Mouse (Mus musculus): Measurements from ENCODE around the gene Tmem255b. TPM values are rescaled to one million over a fixed set of nuclear protein-coding genes. Genes with fewer than 3 reads are reported as not detected.

The Tmem255b gene
- polyA plus RNA-seq, 1 experiment from 2014 or later: 2.6 TPM

- H3K9ac ChIP-seq (replicated peaks; ENCODE audit: low read depth, low read length): no peak overlapping the region
- H3K9me3 ChIP-seq (ENCODE audit: control insufficient read depth, low read depth, low read length): no peaks in the 10 kb centered on the region
- 0 out of 2 replicates have a peak, but pooled peaks cover 6% of the 10 kb centered on the region for H3K27me3 ChIP-seq (ENCODE audit: control insufficient read depth, insufficient read depth, low read length)
- peaks cover 3% of the 10 kb centered on the region; the same call in 1 of the 2 replicates for H3K36me3 ChIP-seq (ENCODE audit: control insufficient read depth, insufficient read depth, low read length)
- no peak overlapping the region for H3K4me2 ChIP-seq (replicated peaks; ENCODE audit: low read depth, low read length)
- peaks cover 18% of the 10 kb centered on the region; the same call in 1 of the 2 replicates for H3K4me1 ChIP-seq (ENCODE audit: control insufficient read depth, insufficient read depth, low read length)
- no peak overlapping the region for H3K27ac ChIP-seq (ENCODE audit: low read length)
- H3K4me3 ChIP-seq (ENCODE audit: low read depth, low read length): no peak overlapping the region
- WGBS: 72% methylated on average over 3 of the region's 3 CpGs
- ATAC-seq (ENCODE audit: insufficient number of reproducible peaks, insufficient read depth, low FRiP score, low read depth): no peak
These were observed 54.4 kb downstream of the Tmem255b start for GRCm38 (mm10) chr8:13489351-13489750.

DNA sequence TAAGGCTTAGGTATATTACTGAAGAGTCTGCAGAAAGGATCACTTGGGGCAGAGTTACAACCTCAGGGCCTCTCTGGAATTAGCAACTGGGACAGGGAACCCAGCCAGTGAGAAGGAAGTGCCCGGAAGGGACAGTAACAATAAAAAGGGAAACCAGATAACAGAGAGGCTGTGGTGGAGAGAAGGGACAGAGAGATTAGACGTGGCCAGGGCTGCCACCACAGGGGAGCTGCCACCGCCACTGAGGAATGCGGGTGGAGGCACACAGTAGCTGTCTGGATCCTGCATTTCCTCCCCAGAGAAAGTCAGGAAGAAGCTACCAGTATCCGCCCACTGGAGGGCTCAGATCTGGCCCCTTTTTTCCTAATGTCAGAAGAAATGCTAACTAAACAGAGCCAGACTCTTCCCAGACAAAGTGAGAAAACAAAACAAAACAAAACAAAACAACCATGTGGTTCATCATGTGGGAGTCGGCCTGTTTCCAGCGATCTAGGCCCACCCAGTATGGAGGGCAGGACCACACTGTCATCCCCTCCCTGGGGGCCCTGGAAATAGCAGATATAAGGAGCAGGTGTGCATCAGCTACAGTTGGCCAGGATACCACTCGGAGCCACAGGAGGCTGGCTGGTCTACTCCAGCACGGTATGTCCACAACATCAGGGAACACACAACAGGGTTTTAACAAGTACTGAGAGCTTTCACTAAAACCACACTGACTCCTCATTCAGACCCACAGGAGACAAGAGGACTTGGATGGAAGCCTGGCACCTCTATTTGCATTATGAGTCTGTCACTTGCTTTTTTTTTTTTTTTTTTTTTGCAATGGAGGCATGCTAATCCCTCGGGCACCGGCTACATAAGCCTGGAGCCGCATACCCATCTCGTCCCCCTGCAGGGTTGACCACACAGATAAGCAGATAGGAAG lies 55.3 kb downstream of the Tmem255b start:
- Histone ChIP-seq H3K36me3 (ENCODE audit: control insufficient read depth, insufficient read depth, low read length) (peaks cover 3% of the 10 kb centered on the region; the same call in 1 of the 2 replicates), H3K9me3 (ENCODE audit: control insufficient read depth, low read depth, low read length) (no peaks in the 10 kb centered on the region), H3K27ac (ENCODE audit: low read length) (no peak overlapping the region), H3K4me2 (replicated peaks; ENCODE audit: low read depth, low read length) (no peak overlapping the region), H3K9ac (replicated peaks; ENCODE audit: low read depth, low read length) (no peak overlapping the region), H3K27me3 (ENCODE audit: control insufficient read depth, insufficient read depth, low read length) (peaks cover 6% of the 10 kb centered on the region; the same call in 1 of the 2 replicates), H3K4me3 (ENCODE audit: low read depth, low read length) (no peak overlapping the region), H3K4me1 (ENCODE audit: control insufficient read depth, insufficient read depth, low read length) (peaks cover 18% of the 10 kb centered on the region; the same call in 1 of the 2 replicates)
- no peak for ATAC-seq (ENCODE audit: insufficient number of reproducible peaks, insufficient read depth, low FRiP score, low read depth)
- WGBS: 42% methylated on average over 13 of the region's 13 CpGs

DNA sequence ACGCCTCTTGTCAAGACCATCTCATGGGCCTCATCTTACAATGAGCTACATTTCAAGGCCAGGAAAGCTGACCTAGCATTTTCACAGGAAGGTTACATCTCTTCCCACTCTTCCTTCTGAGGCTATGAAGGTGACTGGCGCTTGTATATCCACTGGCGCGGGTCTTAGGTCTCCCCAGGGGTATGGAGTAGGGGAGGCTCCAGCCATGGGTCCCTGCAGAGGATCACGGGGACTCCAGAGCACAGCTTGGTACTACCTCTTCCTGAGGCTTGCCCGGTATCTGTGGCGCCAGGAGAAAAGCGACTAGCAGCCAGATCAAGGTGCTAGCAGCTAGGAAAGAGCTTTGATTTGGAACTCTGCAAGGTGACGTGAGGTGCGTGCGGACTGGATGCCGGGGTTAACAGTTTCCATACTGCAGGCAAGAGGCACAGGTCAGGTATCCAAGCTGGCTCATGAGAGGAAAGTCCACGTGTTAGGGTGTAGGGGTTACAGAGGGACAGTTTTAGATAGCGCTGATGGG lies 56.6 kb downstream of the Tmem255b start:
- no peak for ATAC-seq (ENCODE audit: insufficient number of reproducible peaks, insufficient read depth, low FRiP score, low read depth)
- Histone ChIP-seq H3K4me3 (ENCODE audit: low read depth, low read length) (no peak overlapping the region), H3K27me3 (ENCODE audit: control insufficient read depth, insufficient read depth, low read length) (peaks cover 6% of the 10 kb centered on the region; the same call in 1 of the 2 replicates), H3K9ac (replicated peaks; ENCODE audit: low read depth, low read length) (no peak overlapping the region), H3K4me2 (replicated peaks; ENCODE audit: low read depth, low read length) (no peak overlapping the region), H3K4me1 (ENCODE audit: control insufficient read depth, insufficient read depth, low read length) (peaks cover 18% of the 10 kb centered on the region; the same call in 1 of the 2 replicates), H3K36me3 (ENCODE audit: control insufficient read depth, insufficient read depth, low read length) (peaks cover 3% of the 10 kb centered on the region; the same call in 1 of the 2 replicates), H3K27ac (ENCODE audit: low read length) (no peak overlapping the region; the same call in 1 of the 2 replicates), H3K9me3 (ENCODE audit: control insufficient read depth, low read depth, low read length) (no peaks in the 10 kb centered on the region)
- WGBS: 84% methylated on average over 14 of the region's 14 CpGs

DNA sequence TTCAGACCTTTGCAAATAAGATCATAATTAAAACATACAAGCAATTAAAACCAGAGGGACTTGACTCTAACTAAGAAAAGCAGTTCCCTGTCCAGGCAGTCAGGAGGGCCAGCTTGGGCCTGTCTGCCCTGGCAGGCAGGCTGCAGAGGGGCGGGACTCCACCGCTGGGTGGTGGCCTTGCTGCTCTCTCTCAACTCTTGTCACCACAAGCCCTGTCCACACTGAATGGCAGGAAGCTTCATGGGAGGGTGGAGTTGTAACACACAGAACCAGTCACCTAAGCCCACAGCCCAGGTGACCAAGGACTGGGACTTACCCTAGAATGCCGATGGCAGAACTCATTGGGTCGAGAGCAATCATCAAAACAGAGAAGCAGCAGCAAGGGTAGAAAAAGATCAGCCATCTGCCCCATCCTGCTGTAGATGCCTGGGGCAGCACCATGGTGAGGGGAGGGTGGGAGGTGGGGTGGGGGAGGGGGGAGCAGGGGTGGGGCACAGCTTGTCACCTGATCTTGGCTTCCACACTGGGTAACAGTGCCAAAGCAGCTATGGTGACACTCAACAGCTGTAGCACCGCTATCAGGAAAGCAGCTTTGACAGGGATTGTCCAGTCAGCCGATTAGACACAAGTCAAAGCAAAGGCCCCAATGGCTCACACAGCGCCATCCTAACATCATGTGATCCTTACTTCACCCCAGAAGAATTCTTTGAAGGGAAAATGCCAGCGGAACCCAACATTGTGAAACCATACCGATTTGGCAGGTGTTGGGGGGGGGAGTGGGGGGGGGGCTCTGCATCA lies 57.4 kb downstream of the Tmem255b start:
- no peak overlapping the region; the same call in 1 of the 2 replicates for H3K27ac ChIP-seq (ENCODE audit: low read length)
- peaks cover 18% of the 10 kb centered on the region; the same call in 1 of the 2 replicates for H3K4me1 ChIP-seq (ENCODE audit: control insufficient read depth, insufficient read depth, low read length)
- peaks cover 6% of the 10 kb centered on the region; the same call in 1 of the 2 replicates for H3K27me3 ChIP-seq (ENCODE audit: control insufficient read depth, insufficient read depth, low read length)
- H3K9me3 ChIP-seq (ENCODE audit: control insufficient read depth, low read depth, low read length): no peaks in the 10 kb centered on the region
- ATAC-seq (ENCODE audit: insufficient number of reproducible peaks, insufficient read depth, low FRiP score, low read depth): peak; percentile 68; the same call in 1 of the 2 replicates
- H3K36me3 ChIP-seq (ENCODE audit: control insufficient read depth, insufficient read depth, low read length): peaks cover 3% of the 10 kb centered on the region; the same call in 1 of the 2 replicates
- 51% methylated on average over 9 of the region's 9 CpGs for WGBS
- peak overlapping the region; percentile 68 for H3K4me3 ChIP-seq (ENCODE audit: low read depth, low read length)
- H3K4me2 ChIP-seq (replicated peaks; ENCODE audit: low read depth, low read length): peak overlapping the region; percentile 84
- H3K9ac ChIP-seq (replicated peaks; ENCODE audit: low read depth, low read length): no peak overlapping the region

DNA sequence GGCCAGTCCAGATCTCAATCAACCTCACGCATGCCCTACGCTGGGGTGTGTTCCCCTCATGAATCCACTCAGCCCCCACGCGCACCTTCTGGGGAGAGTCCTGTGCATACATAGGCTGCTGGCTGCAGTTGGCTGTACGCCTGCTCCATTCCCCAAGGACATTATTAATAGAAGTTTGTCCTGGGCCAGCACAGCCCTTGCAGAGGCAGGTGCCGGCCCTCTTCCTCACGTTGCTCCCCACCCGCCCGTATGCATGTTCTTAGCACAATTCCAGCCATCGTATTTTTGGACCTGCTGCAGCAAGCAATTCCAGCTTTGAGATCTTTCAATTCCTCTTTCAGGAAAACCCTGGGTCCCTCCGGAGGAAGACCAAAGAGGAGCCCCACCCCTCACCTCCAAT lies 58.0 kb downstream of the Tmem255b start:
- H3K4me1 ChIP-seq (ENCODE audit: control insufficient read depth, insufficient read depth, low read length): peaks cover 18% of the 10 kb centered on the region; the same call in 1 of the 2 replicates
- H3K27me3 ChIP-seq (ENCODE audit: control insufficient read depth, insufficient read depth, low read length): peaks cover 6% of the 10 kb centered on the region; the same call in 1 of the 2 replicates
- H3K9ac ChIP-seq (replicated peaks; ENCODE audit: low read depth, low read length): no peak overlapping the region

DNA sequence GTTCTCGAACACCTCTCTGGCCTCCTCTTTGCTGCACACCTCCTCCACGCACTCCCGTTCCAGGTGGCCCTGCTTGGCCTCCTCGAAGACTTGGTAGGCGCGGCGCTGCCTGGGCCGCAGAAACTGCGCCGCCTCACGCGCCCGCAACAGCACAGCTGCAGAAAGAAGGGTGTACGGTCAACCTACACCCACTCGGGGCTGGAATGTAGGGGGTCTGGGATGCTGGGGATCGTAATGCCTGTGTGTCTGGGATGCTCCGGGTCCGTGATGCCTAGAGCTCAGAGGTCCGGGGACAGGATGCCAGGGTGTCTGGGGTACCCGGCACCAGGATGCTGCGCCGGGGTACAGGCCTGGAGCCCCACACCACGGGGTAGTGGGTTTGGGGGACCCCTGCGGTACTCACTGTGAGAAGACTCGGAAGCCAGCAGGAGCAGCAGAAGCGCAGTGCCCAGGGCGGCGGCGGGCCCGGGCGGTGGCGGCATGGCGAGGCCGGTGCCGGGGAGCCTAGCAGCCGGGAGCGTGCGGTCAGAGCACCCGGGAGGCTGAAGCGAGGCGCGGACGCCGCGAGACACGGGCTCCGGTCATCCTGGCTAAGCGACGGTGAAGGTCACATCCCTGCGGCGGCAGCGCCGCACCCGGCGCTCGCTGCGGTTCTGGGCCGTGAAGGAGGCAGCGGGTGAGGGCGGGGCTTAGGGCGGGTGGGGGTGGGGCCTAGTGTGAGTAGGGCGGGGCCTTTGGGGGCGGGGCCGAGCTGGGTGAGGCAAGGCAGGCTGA lies 59.1 kb downstream of the Tmem255b start, which contains the start of gene Gas6:
Gas6 (minus strand) TSS at position 633 of the 774 bp plus-strand sequence.
- peak within 1 kb of the TSS; percentile 84 for H3K4me2 ChIP-seq (replicated peaks; ENCODE audit: low read depth, low read length)
- peaks cover 18% of the 10 kb centered on the region; the same call in 1 of the 2 replicates for H3K4me1 ChIP-seq (ENCODE audit: control insufficient read depth, insufficient read depth, low read length)
- peak; percentile 47; the same call in 1 of the 2 replicates for ATAC-seq (ENCODE audit: insufficient number of reproducible peaks, insufficient read depth, low FRiP score, low read depth)
- H3K9ac ChIP-seq (replicated peaks; ENCODE audit: low read depth, low read length): peak within 1 kb of the TSS; percentile 60
- H3K4me3 ChIP-seq (ENCODE audit: low read depth, low read length): peak within 1 kb of the TSS; percentile 68
- H3K36me3 ChIP-seq (ENCODE audit: control insufficient read depth, insufficient read depth, low read length): peaks cover 3% of the 10 kb centered on the region; the same call in 1 of the 2 replicates
- no peaks in the 10 kb centered on the region for H3K9me3 ChIP-seq (ENCODE audit: control insufficient read depth, low read depth, low read length)
- H3K27me3 ChIP-seq (ENCODE audit: control insufficient read depth, insufficient read depth, low read length): peaks cover 6% of the 10 kb centered on the region; the same call in 1 of the 2 replicates
- no peak within 1 kb of the TSS; the same call in 1 of the 2 replicates for H3K27ac ChIP-seq (ENCODE audit: low read length)
- WGBS: 3% methylated on average over 61 of the region's 64 CpGs

More for the DNA sequence above, 58.0 kb downstream of the Tmem255b start:
- Histone ChIP-seq H3K9me3 (ENCODE audit: control insufficient read depth, low read depth, low read length) (no peaks in the 10 kb centered on the region), H3K36me3 (ENCODE audit: control insufficient read depth, insufficient read depth, low read length) (peaks cover 3% of the 10 kb centered on the region; the same call in 1 of the 2 replicates), H3K27ac (ENCODE audit: low read length) (peak overlapping the region; percentile 15; the same call in 1 of the 2 replicates), H3K4me3 (ENCODE audit: low read depth, low read length) (peak overlapping the region; percentile 68), H3K4me2 (replicated peaks; ENCODE audit: low read depth, low read length) (peak overlapping the region; percentile 84)
- 46% methylated on average over 11 of the region's 11 CpGs for WGBS
- ATAC-seq (ENCODE audit: insufficient number of reproducible peaks, insufficient read depth, low FRiP score, low read depth): no peak

- Histone ChIP-seq H3K4me2 (replicated peaks; ENCODE audit: low read depth, low read length) (no peak overlapping the region), H3K9me3 (ENCODE audit: control insufficient read depth, low read depth, low read length) (no peaks in the 10 kb centered on the region), H3K4me3 (ENCODE audit: low read depth, low read length) (no peak overlapping the region), H3K9ac (replicated peaks; ENCODE audit: low read depth, low read length) (no peak overlapping the region), H3K36me3 (ENCODE audit: control insufficient read depth, insufficient read depth, low read length) (no peaks in the 10 kb centered on the region), H3K27me3 (ENCODE audit: control insufficient read depth, insufficient read depth, low read length) (no peaks in the 10 kb centered on the region), H3K4me1 (ENCODE audit: control insufficient read depth, insufficient read depth, low read length) (no peaks in the 10 kb centered on the region), H3K27ac (ENCODE audit: low read length) (no peak overlapping the region)
- 78% methylated on average over 3 of the region's 3 CpGs for WGBS
- ATAC-seq (ENCODE audit: insufficient number of reproducible peaks, insufficient read depth, low FRiP score, low read depth): no peak
These were observed 66.2 kb downstream of the Tmem255b start for GRCm38 (mm10) chr8:13501221-13501620.
